Mouse (Mus musculus) thymus, postnatal 4 days (tissue): ENCODE results near the gene Ckap2l.

Experiments
- DNase-seq: peaks from one replicate; pipeline ENCODE4 v3.0.0; 2021

The Ckap2l gene

DNA sequence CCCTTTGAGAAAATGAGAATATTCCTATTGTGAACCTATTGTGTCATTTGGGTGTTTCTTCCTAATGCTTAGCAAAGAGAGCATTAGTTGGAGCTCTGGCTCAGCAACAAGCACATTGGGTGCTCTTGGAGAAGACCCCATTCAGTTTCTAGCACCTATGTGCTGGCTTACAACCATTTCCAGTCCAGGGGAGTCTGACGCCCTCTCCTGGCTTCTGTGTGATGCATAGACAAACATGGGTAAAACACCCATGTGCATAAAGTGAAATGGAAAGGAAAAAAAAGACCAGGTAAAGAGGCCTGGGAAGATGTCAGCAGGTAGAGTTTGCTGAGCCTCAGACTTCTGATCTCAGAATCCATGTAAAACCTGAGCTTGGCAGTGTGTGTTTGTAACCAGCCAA, 63.8 kb downstream of the Ckap2l start:
- DNase-seq = no peak

DNA sequence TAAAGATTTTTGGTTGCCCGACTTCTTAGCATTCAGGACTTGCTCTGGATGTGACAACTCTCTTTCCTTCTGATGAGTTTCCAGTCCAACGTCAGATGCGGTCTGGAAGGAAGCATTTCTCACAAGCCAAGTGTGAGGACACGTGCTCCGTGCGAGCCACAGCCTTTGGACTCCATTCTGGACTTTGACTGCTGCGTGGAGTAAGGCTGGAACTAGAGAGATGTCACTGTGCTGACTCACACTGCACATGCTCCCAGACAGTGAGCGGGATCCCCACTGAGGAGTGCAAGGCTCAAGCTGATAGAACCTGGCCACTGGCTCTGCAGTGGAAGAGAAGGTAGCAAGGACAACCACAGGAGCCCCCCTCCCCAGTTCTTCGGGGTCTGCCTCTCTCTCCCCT, 64.5 kb downstream of the Ckap2l start:
- no peak for DNase-seq

DNA sequence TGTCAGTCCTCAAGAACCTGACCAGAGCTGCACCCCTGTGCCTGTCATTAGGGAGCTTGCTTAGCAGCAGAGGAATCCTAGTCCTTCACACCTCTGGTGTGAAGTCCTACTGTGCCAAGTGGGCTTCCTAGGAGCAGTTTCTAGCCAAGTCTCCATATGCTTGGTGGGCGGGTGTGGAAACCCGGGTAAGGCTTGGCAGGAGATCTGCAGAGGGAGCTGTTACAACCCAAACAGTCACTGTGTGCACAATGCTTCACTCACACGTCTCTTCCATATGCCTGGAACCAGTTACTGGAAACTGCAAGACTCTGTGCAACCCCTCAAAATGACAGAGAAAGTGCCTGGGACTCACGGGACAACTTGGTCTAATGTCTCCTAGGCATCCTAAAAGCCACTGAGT, 65.0 kb downstream of the Ckap2l start:
- DNase-seq = no peak

DNA sequence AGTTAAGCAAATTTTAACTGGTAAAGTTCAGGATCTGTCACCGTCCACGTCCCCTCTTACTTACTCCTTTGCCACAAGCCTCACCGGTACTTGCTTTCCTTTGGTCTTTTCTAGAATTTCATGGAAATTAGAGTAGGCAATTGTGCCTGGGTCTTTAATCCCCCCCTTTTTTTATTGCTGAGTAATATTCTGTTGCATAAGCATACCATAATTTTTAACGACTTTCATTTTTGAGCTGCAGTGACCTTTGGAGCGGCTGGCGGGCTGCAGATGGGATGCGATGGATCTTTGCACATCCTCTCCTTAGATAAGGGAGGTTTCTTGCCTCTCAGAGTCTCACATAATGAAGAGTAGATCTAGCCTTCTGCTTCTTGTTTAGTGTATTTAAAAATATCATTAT, 67.7 kb downstream of the Ckap2l start:
- DNase-seq = no peak

DNA sequence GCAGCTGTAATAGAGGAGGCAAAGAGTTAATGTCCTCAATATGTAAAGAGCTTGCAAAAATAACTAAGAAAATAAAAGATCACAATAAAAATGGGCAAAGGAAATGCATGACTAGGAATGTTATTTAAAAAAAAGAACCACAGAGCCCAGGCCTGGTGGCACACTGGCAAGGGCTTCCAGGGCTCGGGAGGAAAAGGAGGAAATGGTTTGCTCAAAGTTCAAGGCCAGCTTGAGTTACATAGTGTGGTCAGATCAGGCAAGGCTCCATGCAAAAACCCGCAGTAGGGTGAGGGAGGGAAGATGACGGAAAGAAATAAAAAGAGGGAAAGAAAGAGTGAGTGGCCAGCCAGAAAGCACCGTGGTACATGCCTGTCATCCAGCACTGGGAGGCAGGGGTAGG, 68.4 kb downstream of the Ckap2l start:
- DNase-seq = no peak

DNA sequence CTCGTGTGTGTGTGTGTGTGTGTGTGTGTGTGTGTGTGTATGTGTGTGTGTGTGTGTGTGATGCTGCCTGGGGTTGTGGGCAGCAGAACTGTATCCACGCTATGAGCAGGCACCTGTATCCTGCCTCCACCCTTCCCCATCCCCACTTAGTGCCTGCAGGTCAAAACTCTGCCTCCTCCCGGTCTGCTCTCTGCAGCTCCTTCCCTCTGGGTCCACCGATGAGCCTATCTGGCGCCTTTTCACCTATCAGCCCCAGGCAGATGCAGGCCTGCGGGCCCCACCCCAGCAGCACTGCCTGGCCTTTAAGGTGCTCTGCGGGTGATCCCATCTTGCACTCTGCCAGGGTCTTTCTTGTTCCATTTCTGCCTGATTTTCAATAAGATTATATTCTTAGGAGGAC, 69.3 kb downstream of the Ckap2l start:
- DNase-seq = no peak

DNA sequence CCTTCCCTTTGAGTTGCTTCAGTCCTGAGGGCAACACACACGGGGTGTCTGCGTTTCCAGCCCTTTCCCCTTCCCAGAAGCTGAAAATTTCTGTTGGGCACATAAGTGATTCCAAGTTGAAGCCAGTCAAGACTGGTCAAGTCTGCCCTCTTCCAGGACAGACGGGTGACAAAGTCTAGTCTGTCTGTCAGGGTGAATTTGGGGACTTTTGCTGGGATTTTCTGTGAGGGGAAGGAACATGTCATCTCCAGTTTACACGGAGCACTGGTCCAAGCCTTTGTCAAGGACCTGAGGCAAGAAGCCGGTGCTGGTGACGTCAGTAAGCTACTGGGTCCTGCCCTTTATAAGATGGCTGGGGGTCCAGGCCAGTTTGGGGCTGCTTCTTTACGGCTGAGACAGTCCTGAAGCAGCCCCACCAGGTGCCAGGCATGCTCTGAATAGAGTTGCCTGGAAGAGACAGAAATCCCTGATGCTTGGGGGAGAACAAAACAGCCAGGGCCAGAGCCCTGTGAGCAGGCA, 69.9 kb downstream of the Ckap2l start:
- DNase-seq = no peak

DNA sequence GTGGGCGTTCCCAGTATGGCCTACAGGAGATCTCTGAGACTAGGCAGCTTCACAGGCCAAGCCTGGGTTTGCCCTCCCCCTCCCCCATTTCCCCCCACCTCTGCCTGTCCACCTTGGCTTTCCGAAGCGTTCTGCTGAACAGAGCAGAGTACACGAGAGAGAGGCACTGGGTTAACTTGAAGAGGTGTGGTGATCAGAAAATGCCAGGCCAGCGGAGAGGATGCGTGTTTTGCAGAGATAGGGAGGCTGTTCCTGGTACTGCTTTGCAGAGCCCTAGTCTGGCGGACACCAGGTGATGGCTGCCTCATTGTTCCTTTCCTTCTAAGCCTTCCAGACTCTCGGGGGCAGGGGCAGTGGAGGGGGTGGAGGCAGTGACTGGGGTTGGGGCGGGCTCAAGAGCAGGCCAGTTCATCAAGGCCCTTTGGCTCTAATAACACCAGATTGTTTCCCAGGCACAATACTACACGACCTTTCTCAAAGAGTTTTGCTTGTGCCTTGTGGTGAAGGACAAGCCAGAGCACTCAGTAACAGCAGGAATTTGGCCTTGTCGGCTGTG, 70.6 kb downstream of the Ckap2l start:
- no peak for DNase-seq

DNA sequence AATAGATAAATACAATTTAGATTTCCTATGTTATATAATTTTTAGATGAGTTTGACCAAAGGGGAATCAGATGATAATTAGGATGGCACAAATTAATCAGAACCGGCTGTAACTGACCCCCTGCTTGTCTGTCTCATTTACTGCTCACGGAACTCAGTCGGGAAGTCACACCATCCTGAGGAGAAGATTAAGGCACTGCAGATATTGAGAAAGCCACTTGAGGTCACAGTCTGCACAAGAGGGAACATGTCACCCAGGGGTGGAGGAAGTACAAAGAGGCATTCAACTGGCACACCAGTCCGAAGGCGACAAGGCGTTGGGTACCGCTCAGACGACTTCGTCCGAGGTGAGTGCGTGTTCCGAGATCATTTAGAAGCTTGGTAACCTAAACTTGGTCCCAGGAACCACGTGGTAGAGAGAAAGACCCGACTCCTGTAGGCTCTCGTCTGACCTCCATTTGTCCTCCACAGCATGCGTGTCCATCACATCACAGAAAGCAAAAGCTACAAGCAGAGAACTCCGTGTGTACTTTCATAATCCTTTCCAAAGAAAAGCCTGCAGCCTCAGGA, 71.7 kb downstream of the Ckap2l start:
- no peak for DNase-seq

DNA sequence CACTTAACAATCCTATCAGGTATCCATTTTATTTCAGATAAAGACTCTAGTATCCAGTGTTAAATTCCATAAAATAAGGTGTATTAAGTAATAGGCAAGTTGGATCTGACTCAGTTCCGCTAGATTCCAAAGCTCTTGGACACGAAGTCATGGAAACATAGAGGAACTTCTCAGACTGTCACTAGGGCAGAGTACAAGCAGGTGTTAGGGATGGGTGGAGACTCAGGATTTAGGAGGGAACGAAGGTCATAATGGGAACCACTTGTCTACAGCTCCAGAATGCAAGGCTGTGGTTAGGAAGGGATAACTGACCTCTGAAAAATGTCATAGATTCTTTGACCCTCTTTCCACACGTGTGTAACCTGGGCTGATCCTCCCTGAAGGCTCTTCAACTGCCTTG, 72.8 kb downstream of the Ckap2l start:
- no peak for DNase-seq

DNA sequence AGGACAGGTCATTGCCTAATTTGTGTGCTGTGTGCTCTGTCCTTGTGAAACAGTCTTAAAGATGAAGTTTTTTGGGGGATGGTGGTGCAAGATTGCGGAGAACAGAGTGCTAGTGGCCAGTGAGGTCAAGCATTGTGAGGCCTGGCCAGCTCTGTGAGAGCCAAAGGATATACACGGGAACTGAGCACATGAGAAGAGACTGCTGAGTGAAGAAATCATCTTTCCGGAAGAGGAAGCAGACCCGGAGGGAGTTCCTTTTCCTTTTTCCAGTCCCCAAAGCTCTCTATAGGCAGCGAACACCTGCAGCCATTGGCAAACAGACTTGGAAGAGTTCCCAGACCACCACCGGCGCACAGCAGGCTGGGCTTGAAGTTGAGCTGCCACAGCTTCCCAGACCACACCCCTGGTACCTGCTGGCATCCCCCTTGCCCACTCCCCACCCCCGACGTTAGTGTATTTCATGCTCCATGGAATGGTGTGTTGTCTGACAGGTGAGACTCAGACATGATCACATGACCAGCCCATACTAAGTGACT, 75.8 kb downstream of the Ckap2l start:
- DNase-seq = no peak

DNA sequence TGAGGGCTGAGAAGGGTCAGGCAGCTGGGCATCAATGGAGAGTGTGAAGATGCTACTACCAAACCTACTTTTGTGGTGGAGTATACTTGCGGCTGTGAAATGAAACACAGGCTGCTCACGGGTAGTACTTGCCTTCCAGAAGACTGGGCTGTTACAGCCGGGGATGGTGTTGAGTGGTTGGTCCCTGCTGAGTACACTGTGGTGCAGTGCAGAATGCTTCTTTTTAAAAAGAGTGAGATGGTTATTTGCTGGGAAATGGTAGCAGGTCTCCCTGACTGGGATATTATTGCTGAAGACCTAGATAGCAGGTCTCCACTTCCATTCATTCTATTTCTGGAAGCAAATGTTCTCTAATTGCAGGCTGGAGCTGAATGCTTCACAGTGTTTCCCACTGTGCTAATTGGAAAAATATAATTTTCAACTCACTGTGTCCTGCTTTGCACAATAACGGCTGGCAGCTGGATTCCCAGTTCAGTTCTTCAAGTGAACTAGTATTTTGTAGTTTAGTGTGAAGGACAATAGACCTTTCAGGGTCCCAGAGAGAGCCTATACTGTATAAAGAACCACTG, 78.4 kb downstream of the Ckap2l start:
- no peak for DNase-seq
